Mouse (Mus musculus) kidney, adult 11 months (tissue): ENCODE results near the gene Rps3.
"Not testable (repeated sequence)": the region's sequence is repeated elsewhere in the genome, so short reads cannot be mapped to it uniquely, and the experiment has no call there.

Experiments
- DNase-seq: peaks from one replicate; pipeline ENCODE4 v3.0.0; 2022

Gene Rps3

GRCm38 (mm10) chr7:99483271-99483923, at the start of gene Rps3:
Gene Rps3, minus strand, starts transcription at chr7:99483738.
- DNase-seq: peak; percentile 97

- no peak for DNase-seq
Measured at GRCm38 (mm10) chr7:99532526-99532925, 49.0 kb upstream of the Rps3 start.

- no peak for DNase-seq
Measured at GRCm38 (mm10) chr7:99531408-99531970, 48.0 kb upstream of the Rps3 start.

- DNase-seq: no peak
Measured at GRCm38 (mm10) chr7:99529410-99529809, 45.9 kb upstream of the Rps3 start.

GRCm38 (mm10) chr7:99528547-99528946, 45.0 kb upstream of the Rps3 start:
- no peak for DNase-seq

- peak; percentile 40 for DNase-seq
Measured at GRCm38 (mm10) chr7:99523837-99524236, 40.3 kb upstream of the Rps3 start.

GRCm38 (mm10) chr7:99523121-99523520, 39.6 kb upstream of the Rps3 start:
- no peak for DNase-seq

GRCm38 (mm10) chr7:99518954-99519644, 35.6 kb upstream of the Rps3 start:
- no peak for DNase-seq

- no peak for DNase-seq
Measured at GRCm38 (mm10) chr7:99516814-99517157, 33.2 kb upstream of the Rps3 start.

- no peak for DNase-seq
Measured at GRCm38 (mm10) chr7:99516092-99516813, 32.7 kb upstream of the Rps3 start.

- DNase-seq: peak; percentile 62
Measured at GRCm38 (mm10) chr7:99510087-99510501, 26.6 kb upstream of the Rps3 start.

- not testable (repeated sequence) for DNase-seq
Measured at GRCm38 (mm10) chr7:99508187-99508586, 24.6 kb upstream of the Rps3 start.

- DNase-seq: peak; percentile 41
Measured at GRCm38 (mm10) chr7:99504556-99504955, 21.0 kb upstream of the Rps3 start.

GRCm38 (mm10) chr7:99501148-99501547, 17.6 kb upstream of the Rps3 start:
- DNase-seq: no peak

- DNase-seq: no peak
Measured at GRCm38 (mm10) chr7:99500655-99501054, 17.1 kb upstream of the Rps3 start.

- peak; percentile 65 for DNase-seq
Measured at GRCm38 (mm10) chr7:99500201-99500600, 16.7 kb upstream of the Rps3 start.

GRCm38 (mm10) chr7:99499128-99499527, 15.6 kb upstream of the Rps3 start:
- no peak for DNase-seq

GRCm38 (mm10) chr7:99489708-99490107, 6.2 kb upstream of the Rps3 start:
- DNase-seq: no peak

- no peak for DNase-seq
Measured at GRCm38 (mm10) chr7:99484679-99485078, 1.1 kb upstream of the Rps3 start.

- DNase-seq: no peak
Measured at GRCm38 (mm10) chr7:99483924-99484319, 384 bp upstream of the Rps3 start.

- no peak for DNase-seq
Measured at GRCm38 (mm10) chr7:99482637-99483036, 901 bp downstream of the Rps3 start.

- no peak for DNase-seq
Measured at GRCm38 (mm10) chr7:99477235-99477634, 6.3 kb downstream of the Rps3 start.

- no peak for DNase-seq
Measured at GRCm38 (mm10) chr7:99476558-99477114, 6.9 kb downstream of the Rps3 start.
